Mouse (Mus musculus): ENCODE results near the gene Elp5. TPM values are rescaled to one million over a fixed set of nuclear protein-coding genes. Genes with fewer than 3 reads are reported as not detected.

Elp5 gene
- polyA plus RNA-seq, 1 experiment from 2014 or later, result 97.8 TPM

- no peaks in the 10 kb centered on the region for H3K27me3 ChIP-seq
- peaks cover 56% of the 10 kb centered on the region for H3K4me1 ChIP-seq (replicated peaks)
- 88% methylated on average over 27 of the region's 27 CpGs for WGBS
- no peak for ATAC-seq (replicated peaks; ENCODE audit: insufficient number of reproducible peaks, insufficient read depth, low FRiP score, low read depth)
- H3K9ac ChIP-seq, result no peak overlapping the region
- no peak overlapping the region for H3K4me2 ChIP-seq
- peaks cover 28% of the 10 kb centered on the region for H3K36me3 ChIP-seq
- 0 out of 2 replicates have a peak overlapping the region, but pooled peaks have one; percentile 96 for H3K4me3 ChIP-seq
- H3K9me3 ChIP-seq (replicated peaks), result no peaks in the 10 kb centered on the region
- no peak overlapping the region for H3K27ac ChIP-seq
Measured at GRCm38 (mm10) chr11:69998567-69999491, 16.5 kb upstream of the Elp5 start.

GRCm38 (mm10) chr11:69997070-69997509 lies 14.8 kb upstream of the Elp5 start:
- H3K4me1 ChIP-seq (replicated peaks), result peaks cover 48% of the 10 kb centered on the region
- peak overlapping the region; percentile 96 for H3K4me3 ChIP-seq
- peak overlapping the region; percentile 99 for H3K27ac ChIP-seq
- ATAC-seq (replicated peaks; ENCODE audit: insufficient number of reproducible peaks, insufficient read depth, low FRiP score, low read depth), result peak; percentile 61
- H3K4me2 ChIP-seq, result peak overlapping the region; percentile 65
- H3K36me3 ChIP-seq, result peaks cover 31% of the 10 kb centered on the region
- H3K27me3 ChIP-seq, result no peaks in the 10 kb centered on the region
- 2% methylated on average over 20 of the region's 44 CpGs for WGBS
- H3K9ac ChIP-seq, result peak overlapping the region; percentile 99
- no peaks in the 10 kb centered on the region for H3K9me3 ChIP-seq (replicated peaks)

GRCm38 (mm10) chr11:69996161-69997061 lies 14.1 kb upstream of the Elp5 start:
- peaks cover 42% of the 10 kb centered on the region for H3K4me1 ChIP-seq (replicated peaks)
- peak overlapping the region; percentile 96 for H3K4me3 ChIP-seq
- H3K9me3 ChIP-seq (replicated peaks), result no peaks in the 10 kb centered on the region
- peak overlapping the region; percentile 65 for H3K4me2 ChIP-seq
- ATAC-seq (replicated peaks; ENCODE audit: insufficient number of reproducible peaks, insufficient read depth, low FRiP score, low read depth), result peak; percentile 0
- peak overlapping the region; percentile 99 for H3K9ac ChIP-seq
- peaks cover 31% of the 10 kb centered on the region for H3K36me3 ChIP-seq
- peak overlapping the region; percentile 99 for H3K27ac ChIP-seq
- WGBS, result under 1% methylated on average over 66 of the region's 66 CpGs
- H3K27me3 ChIP-seq, result no peaks in the 10 kb centered on the region

GRCm38 (mm10) chr11:69995391-69995960 lies 13.2 kb upstream of the Elp5 start, which contains the start of gene Phf23:
Gene Phf23, plus strand, starts transcription at chr11:69995777.
- H3K9me3 ChIP-seq (replicated peaks), result no peaks in the 10 kb centered on the region
- peak within 1 kb of the TSS; percentile 96 for H3K4me3 ChIP-seq
- peaks cover 40% of the 10 kb centered on the region for H3K4me1 ChIP-seq (replicated peaks)
- H3K9ac ChIP-seq, result peak within 1 kb of the TSS; percentile 99
- WGBS, result under 1% methylated on average over 36 of the region's 36 CpGs
- peak; percentile 72 for ATAC-seq (replicated peaks; ENCODE audit: insufficient number of reproducible peaks, insufficient read depth, low FRiP score, low read depth)
- peak within 1 kb of the TSS; percentile 99 for H3K27ac ChIP-seq
- H3K36me3 ChIP-seq, result peaks cover 31% of the 10 kb centered on the region
- H3K4me2 ChIP-seq, result peak within 1 kb of the TSS; percentile 65
- no peaks in the 10 kb centered on the region for H3K27me3 ChIP-seq

GRCm38 (mm10) chr11:69994401-69995090 lies 12.2 kb upstream of the Elp5 start:
- Histone ChIP-seq H3K9me3 (replicated peaks) (no peaks in the 10 kb centered on the region), H3K36me3 (peaks cover 37% of the 10 kb centered on the region), H3K27ac (no peak overlapping the region), H3K4me2 (peak overlapping the region; percentile 65), H3K4me3 (peak overlapping the region; percentile 96; the same call in 1 of the 2 replicates), H3K9ac (no peak overlapping the region), H3K27me3 (no peaks in the 10 kb centered on the region), H3K4me1 (replicated peaks) (peaks cover 44% of the 10 kb centered on the region)
- ATAC-seq (replicated peaks; ENCODE audit: insufficient number of reproducible peaks, insufficient read depth, low FRiP score, low read depth), result no peak
- WGBS, result 87% methylated on average over 11 of the region's 11 CpGs

DNA sequence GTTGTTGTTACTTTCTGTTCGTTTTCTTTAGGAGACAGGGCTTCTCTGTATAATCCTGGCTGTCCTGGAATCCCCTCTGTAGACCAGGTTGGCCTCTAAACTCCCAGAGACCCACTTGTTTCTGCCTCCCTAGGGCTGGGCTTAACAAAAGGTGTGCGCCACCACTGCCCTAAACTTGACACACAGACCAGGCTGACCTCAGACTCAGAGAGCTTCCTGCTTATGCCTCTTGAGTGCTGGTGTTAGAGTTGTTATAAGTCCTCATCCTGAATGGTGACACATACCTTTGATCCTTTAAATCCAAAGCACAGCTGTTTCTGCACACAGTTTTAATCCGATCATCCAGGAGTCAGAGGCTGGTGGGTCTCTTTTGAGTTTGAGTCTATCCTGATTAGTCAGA lies 10.6 kb upstream of the Elp5 start:
- Histone ChIP-seq H3K4me1 (replicated peaks) (peaks cover 34% of the 10 kb centered on the region), H3K27me3 (no peaks in the 10 kb centered on the region), H3K9ac (0 out of 2 replicates have a peak overlapping the region, but pooled peaks have one; percentile 81), H3K27ac (no peak overlapping the region), H3K4me3 (peak overlapping the region; percentile 72), H3K9me3 (replicated peaks) (no peaks in the 10 kb centered on the region), H3K4me2 (peak overlapping the region; percentile 80), H3K36me3 (peaks cover 37% of the 10 kb centered on the region)
- ATAC-seq (replicated peaks; ENCODE audit: insufficient number of reproducible peaks, insufficient read depth, low FRiP score, low read depth), result no peak
- WGBS, result 84% methylated on average over 3 of the region's 3 CpGs

DNA sequence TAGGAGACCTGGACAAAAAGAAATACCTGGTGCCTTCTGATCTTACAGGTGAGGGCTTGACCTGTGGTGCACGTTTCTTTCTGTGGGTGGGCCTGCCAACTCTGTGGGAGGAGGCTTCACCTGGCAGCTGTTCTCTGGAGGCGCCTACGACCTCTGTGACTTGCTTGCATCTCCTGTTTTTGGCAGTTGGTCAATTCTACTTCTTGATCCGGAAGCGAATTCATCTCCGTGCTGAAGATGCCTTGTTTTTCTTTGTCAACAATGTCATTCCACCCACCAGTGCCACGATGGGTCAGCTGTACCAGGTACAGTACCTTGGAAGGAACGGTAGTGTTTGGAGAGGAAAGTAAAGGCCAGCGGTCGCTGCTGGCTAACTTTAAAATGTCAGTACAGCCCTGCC lies 10.1 kb upstream of the Elp5 start:
- H3K9ac ChIP-seq, result peak overlapping the region; percentile 81; the same call in 1 of the 2 replicates
- 72% methylated on average over 10 of the region's 10 CpGs for WGBS

DNA sequence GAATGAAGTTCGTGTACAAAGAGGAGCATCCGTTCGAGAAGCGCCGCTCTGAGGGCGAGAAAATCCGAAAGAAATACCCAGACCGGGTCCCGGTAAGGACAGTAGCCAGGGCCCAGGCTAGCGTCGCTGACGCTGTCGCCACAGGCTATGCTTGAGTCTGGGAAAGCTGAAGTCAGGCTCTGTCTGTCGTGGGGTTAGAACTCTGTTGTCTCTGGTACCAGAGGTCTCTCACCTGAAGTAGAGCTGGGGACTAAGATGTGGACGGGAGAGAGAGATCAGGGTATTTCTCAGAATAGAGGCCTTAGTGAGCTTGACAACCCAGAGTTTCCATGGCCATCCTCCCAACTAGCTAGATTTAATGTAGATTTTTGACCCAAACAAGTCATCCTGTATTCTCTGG lies 9.4 kb upstream of the Elp5 start:
- H3K4me2 ChIP-seq, result peak overlapping the region; percentile 80
- no peaks in the 10 kb centered on the region for H3K27me3 ChIP-seq
- no peaks in the 10 kb centered on the region for H3K9me3 ChIP-seq (replicated peaks)
- peaks cover 48% of the 10 kb centered on the region for H3K36me3 ChIP-seq
- peak overlapping the region; percentile 81 for H3K9ac ChIP-seq
- WGBS, result under 1% methylated on average over 15 of the region's 15 CpGs
- H3K27ac ChIP-seq, result peak overlapping the region; percentile 96
- peak overlapping the region; percentile 72 for H3K4me3 ChIP-seq
- ATAC-seq (replicated peaks; ENCODE audit: insufficient number of reproducible peaks, insufficient read depth, low FRiP score, low read depth), result no peak
- H3K4me1 ChIP-seq (replicated peaks), result peaks cover 27% of the 10 kb centered on the region

More for the DNA sequence above, 10.1 kb upstream of the Elp5 start:
- H3K4me2 ChIP-seq, result peak overlapping the region; percentile 80
- H3K36me3 ChIP-seq, result peaks cover 41% of the 10 kb centered on the region
- H3K4me3 ChIP-seq, result peak overlapping the region; percentile 72
- H3K27ac ChIP-seq, result no peak overlapping the region
- H3K4me1 ChIP-seq (replicated peaks), result peaks cover 28% of the 10 kb centered on the region
- ATAC-seq (replicated peaks; ENCODE audit: insufficient number of reproducible peaks, insufficient read depth, low FRiP score, low read depth), result no peak
- no peaks in the 10 kb centered on the region for H3K9me3 ChIP-seq (replicated peaks)
- H3K27me3 ChIP-seq, result no peaks in the 10 kb centered on the region

DNA sequence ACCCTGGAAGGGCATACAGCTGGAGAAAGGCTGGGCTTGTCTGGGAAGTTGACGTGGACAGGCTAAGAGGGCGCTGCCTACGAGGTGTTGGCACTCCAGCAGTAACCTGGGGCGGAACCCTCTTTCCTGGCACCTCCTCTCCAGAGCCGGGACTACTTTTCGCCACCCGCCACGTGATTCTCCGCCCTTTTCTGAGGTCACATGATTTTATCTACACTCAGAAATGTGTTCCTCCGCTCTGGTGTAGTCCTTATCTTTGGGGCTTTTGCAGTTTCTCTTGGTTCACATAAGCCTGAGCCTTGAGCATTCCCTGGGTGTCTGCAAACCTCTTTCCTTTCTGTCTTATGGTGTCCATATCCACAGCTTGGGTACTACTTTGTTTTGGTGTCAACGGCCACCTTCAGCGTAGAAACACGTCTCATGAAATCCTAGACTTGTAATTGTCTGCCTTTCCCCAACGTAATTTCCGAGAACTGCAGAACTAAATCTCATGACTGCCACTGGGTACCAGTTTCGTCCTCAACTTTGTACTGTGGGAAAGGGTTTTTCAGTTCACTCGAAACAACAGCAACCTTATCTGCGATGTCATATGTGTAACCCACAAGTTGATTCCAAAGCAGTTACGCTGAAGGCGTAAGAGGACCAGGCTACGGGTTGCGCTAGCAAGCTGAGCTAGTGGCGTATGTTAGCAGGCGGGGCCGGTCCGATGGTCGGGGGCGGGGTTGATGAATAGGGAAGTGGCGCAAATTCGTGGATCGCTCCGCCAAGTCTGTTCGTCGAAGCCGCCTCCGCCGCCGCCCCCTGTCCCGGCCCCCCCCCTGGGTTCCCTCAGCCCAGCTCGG lies 8.8 kb upstream of the Elp5 start, which contains the start of gene Gabarap:
TSS of gene Gabarap (plus strand) at position 294 of the 842 bp plus-strand sequence.
- peak; percentile 75 for ATAC-seq (replicated peaks; ENCODE audit: insufficient number of reproducible peaks, insufficient read depth, low FRiP score, low read depth)
- under 1% methylated on average over 40 of the region's 40 CpGs for WGBS
- peak within 1 kb of the TSS; percentile 81 for H3K9ac ChIP-seq
- H3K4me2 ChIP-seq, result peak within 1 kb of the TSS; percentile 80
- no peaks in the 10 kb centered on the region for H3K9me3 ChIP-seq (replicated peaks)
- no peaks in the 10 kb centered on the region for H3K27me3 ChIP-seq
- peak within 1 kb of the TSS; percentile 72 for H3K4me3 ChIP-seq
- peaks cover 55% of the 10 kb centered on the region for H3K36me3 ChIP-seq
- peak within 1 kb of the TSS; percentile 96 for H3K27ac ChIP-seq
- H3K4me1 ChIP-seq (replicated peaks), result peaks cover 27% of the 10 kb centered on the region
